Mouse (Mus musculus) ovary, postnatal 10 days (tissue): ENCODE measurements at regions not wholly inside any gene's neighbourhood (a gene's known extent, or its start where the extent isn't known, plus 50 kb on each side); places are given as distances from the start of the nearest gene placed in this dataset.
"Not testable (repeated sequence)": the region's sequence is repeated elsewhere in the genome, so short reads cannot be mapped to it uniquely, and the experiment has no call there.

Experiments
- DNase-seq: peaks from one replicate; pipeline ENCODE4 v3.0.0; 2022; ENCODE audit warnings: low spot score

- not testable (repeated sequence) for DNase-seq
Measured at GRCm38 (mm10) chr14:53582528-53582927, 671.4 kb downstream of the Dad1 start.

GRCm38 (mm10) chr14:53581734-53582133 lies 672.2 kb downstream of the Dad1 start:
- not testable (repeated sequence) for DNase-seq

- DNase-seq = not testable (repeated sequence)
Measured at GRCm38 (mm10) chr14:53576927-53577326, 677.0 kb downstream of the Dad1 start.

- not testable (repeated sequence) for DNase-seq
Measured at GRCm38 (mm10) chr14:53572701-53573100, 681.2 kb downstream of the Dad1 start.

- no peak for DNase-seq
Measured at GRCm38 (mm10) chr14:53562606-53563005, 691.3 kb downstream of the Dad1 start.

GRCm38 (mm10) chr14:53560146-53560545 lies 693.8 kb downstream of the Dad1 start:
- not testable (repeated sequence) for DNase-seq

- not testable (repeated sequence) for DNase-seq
Measured at GRCm38 (mm10) chr14:53559386-53559920, 694.5 kb downstream of the Dad1 start.

- no peak for DNase-seq
Measured at GRCm38 (mm10) chr14:53553771-53554170, 700.1 kb downstream of the Dad1 start.

- not testable (repeated sequence) for DNase-seq
Measured at GRCm38 (mm10) chr14:53547365-53547764, 706.5 kb downstream of the Dad1 start.

- no peak for DNase-seq
Measured at GRCm38 (mm10) chr14:53545351-53545750, 708.6 kb downstream of the Dad1 start.

- not testable (repeated sequence) for DNase-seq
Measured at GRCm38 (mm10) chr14:53541640-53542039, 712.3 kb downstream of the Dad1 start.

GRCm38 (mm10) chr14:53537895-53538294 lies 716.0 kb downstream of the Dad1 start:
- not testable (repeated sequence) for DNase-seq

GRCm38 (mm10) chr14:53523430-53523829 lies 730.5 kb downstream of the Dad1 start:
- not testable (repeated sequence) for DNase-seq

- DNase-seq = not testable (repeated sequence)
Measured at GRCm38 (mm10) chr14:53518954-53519353, 735.0 kb downstream of the Dad1 start.

- not testable (repeated sequence) for DNase-seq
Measured at GRCm38 (mm10) chr14:53516623-53517238, 737.2 kb downstream of the Dad1 start.

GRCm38 (mm10) chr14:53505389-53505788 lies 748.5 kb downstream of the Dad1 start:
- DNase-seq = not testable (repeated sequence)

GRCm38 (mm10) chr14:53488383-53488782 lies 765.5 kb downstream of the Dad1 start:
- not testable (repeated sequence) for DNase-seq

- DNase-seq = not testable (repeated sequence)
Measured at GRCm38 (mm10) chr14:53487611-53488010, 766.3 kb downstream of the Dad1 start.

- not testable (repeated sequence) for DNase-seq
Measured at GRCm38 (mm10) chr14:53474170-53474569, 779.7 kb downstream of the Dad1 start.

- DNase-seq = not testable (repeated sequence)
Measured at GRCm38 (mm10) chr14:53460790-53461189, 793.1 kb downstream of the Dad1 start.

GRCm38 (mm10) chr14:53454001-53454400 lies 799.9 kb downstream of the Dad1 start:
- DNase-seq = no peak

- not testable (repeated sequence) for DNase-seq
Measured at GRCm38 (mm10) chr14:53439643-53440042, 814.3 kb downstream of the Dad1 start.

- not testable (repeated sequence) for DNase-seq
Measured at GRCm38 (mm10) chr14:53430130-53430529, 823.8 kb downstream of the Dad1 start.

GRCm38 (mm10) chr14:53428447-53428846 lies 825.5 kb downstream of the Dad1 start:
- not testable (repeated sequence) for DNase-seq
